Mouse (Mus musculus): Measurements from ENCODE around the gene Dip2b. TPM values are rescaled to one million over a fixed set of nuclear protein-coding genes. Genes with fewer than 3 reads are reported as not detected.

Dip2b gene
- total RNA-seq, 2 experiments from 2014 or later = 5.4 to 9.8 TPM

- no peak for ATAC-seq (replicated peaks; ENCODE audit: low FRiP score, poor library complexity, severe bottlenecking)
Measured at GRCm38 (mm10) chr15:100080833-100081477, 42.5 kb downstream of the Dip2b start.

DNA sequence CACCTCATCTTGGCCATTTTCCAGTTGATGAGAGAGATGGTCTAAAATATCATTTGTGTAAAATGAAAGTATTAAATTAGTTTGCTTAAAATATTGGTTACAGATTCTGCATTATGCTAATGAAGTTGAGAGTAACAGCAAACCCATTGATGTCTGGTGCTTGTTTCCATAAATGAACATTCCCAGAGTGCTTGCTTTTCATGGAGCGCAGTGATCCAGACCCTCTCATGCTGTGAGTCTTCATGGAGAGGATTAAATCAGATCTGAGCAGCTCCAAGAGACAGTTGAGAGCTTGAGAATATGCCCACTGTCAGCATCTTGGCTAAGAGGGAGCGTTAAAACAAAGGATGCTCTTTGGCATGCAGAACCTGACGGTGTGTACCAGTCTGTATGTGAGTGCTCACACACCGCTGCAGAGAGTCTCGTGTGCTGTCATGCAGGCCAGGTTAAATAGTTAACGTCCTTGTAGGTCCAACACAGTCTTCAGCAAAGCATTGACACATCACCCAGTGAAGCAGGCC is 43.1 kb downstream of the Dip2b start:
- no peak for ATAC-seq (replicated peaks; ENCODE audit: low FRiP score, poor library complexity, severe bottlenecking)

- ATAC-seq (replicated peaks; ENCODE audit: low FRiP score, poor library complexity, severe bottlenecking) = no peak
Measured at GRCm38 (mm10) chr15:100082052-100082451, 43.6 kb downstream of the Dip2b start.

GRCm38 (mm10) chr15:100082733-100083132 is 44.3 kb downstream of the Dip2b start:
- no peak for ATAC-seq (replicated peaks; ENCODE audit: low FRiP score, poor library complexity, severe bottlenecking)

- ATAC-seq (replicated peaks; ENCODE audit: low FRiP score, poor library complexity, severe bottlenecking) = no peak
Measured at GRCm38 (mm10) chr15:100083882-100084281, 45.4 kb downstream of the Dip2b start.

- ATAC-seq (replicated peaks; ENCODE audit: low FRiP score, poor library complexity, severe bottlenecking) = no peak
Measured at GRCm38 (mm10) chr15:100084882-100085281, 46.4 kb downstream of the Dip2b start.

DNA sequence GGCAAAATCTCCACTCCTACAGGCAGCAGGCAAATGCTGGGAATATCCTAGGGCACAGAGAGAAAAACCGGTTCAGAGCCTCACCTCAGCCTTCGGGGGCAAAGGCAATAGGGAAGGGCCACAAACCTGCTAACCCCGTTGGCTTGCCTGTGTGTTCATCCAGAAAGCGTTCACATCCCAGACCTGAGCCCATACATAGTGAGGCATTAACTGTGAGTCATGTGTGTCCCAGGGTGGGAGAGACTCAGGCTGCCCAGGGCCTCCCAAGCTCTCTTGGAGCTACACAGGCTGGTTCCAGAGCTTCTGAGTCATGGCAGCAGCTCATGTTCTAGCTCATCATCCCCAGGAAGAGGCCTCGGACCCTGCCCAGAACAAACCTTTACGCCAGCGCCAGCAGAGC is 49.6 kb downstream of the Dip2b start:
- ATAC-seq (replicated peaks; ENCODE audit: low FRiP score, poor library complexity, severe bottlenecking) = no peak

DNA sequence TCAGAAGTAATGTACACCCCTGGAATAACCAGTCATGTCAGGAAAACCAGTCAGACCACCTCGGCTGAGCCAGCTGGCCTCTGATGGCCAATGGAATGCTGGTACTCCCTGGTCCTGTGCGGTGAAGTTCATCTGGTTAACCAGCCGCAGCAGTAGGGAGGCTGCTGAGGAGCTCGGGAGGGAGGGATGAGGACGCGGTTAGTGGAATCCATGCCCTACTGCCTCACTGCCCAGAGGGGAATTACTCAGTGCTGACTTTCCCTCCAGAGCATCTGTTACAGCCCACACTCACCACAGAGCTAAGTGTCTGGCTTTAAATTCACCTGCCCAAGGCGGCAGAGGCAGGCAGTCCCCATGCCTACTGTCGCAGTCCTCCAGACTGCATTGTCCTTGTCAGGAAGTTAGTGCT is 51.2 kb downstream of the Dip2b start:
- ATAC-seq (replicated peaks; ENCODE audit: low FRiP score, poor library complexity, severe bottlenecking) = 0 out of 2 replicates have a peak, but pooled peaks have one; percentile 39

DNA sequence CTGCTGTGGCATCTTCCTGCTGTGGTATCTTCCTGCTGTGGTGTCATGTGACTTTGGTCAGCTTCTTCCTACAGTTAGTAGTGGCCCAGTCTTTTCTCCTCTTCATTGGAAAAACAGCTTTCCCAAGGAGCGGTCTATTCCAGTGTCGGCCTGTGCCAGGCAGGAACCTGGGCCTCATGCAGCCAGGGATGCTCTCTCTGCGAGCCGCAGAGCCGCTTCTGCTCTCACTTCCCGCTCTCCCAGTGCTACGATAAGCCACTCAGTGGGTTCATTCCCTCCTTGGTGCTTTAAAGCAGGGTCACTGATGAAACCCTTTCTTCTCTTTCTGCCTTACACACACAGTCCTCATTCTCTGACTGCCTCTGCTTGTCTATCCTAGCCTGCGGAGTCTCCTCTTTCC is 53.4 kb downstream of the Dip2b start:
- no peak for ATAC-seq (replicated peaks; ENCODE audit: low FRiP score, poor library complexity, severe bottlenecking)

DNA sequence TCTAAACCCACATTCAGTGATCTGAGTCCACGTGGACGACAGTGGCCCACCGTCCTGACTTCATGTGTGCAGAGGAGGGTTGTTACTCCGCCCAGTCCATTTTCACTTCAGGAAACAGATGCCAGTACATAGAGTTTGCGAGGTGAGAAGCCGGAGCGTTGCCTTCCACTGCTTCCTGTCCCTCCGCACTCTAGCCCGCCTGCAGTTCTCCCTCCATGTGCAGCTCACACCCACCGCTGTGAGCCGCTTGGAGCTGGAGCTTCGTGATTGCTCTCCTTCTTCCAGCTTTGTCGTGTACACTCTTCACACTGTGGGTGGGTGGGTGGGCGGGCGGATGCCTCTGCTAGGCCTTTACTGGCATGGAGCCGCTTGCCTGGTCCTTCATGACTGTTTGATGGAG is 53.8 kb downstream of the Dip2b start:
- no peak for ATAC-seq (replicated peaks; ENCODE audit: low FRiP score, poor library complexity, severe bottlenecking)

- no peak for ATAC-seq (replicated peaks; ENCODE audit: low FRiP score, poor library complexity, severe bottlenecking)
Measured at GRCm38 (mm10) chr15:100096587-100097428, 58.3 kb downstream of the Dip2b start.

DNA sequence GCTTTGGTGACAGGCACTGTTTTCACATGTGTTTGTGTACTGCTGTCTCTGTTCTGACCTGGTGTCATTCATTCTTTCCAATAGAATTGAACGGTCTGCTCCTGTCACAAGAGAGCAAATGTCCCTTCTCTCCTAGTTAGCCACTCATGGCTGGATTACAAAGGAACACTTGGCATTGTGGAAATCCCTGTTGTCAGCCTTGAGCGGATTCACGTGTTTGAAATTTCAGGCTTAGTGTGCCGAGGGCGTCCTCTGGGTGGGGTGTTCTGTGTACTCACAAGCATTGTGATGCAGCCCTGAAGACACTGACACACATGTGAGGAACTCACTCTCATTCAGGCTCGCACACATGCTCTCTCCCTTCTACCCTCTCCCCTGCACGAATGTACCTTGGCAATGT is 61.9 kb downstream of the Dip2b start:
- ATAC-seq (replicated peaks; ENCODE audit: low FRiP score, poor library complexity, severe bottlenecking) = no peak

DNA sequence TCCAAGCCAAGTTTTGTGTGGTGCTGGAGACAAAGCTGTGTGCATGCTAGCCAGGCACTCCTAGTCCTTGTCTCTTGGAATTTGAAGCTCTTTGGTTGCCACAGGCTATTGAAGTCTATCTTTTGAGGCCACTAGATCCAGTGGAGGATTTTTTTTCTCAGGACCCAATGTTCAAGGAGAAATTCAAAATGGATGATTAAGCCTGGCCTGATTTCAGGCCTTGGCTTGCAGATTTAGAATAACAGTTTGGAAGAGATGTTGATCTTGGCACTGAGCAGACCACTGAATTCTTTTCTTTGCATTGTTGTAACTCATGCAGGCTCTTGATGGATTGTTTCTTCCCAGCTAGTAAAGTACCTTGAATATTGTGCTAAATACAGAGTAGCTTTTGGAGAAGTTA is 62.7 kb downstream of the Dip2b start:
- no peak for ATAC-seq (replicated peaks; ENCODE audit: low FRiP score, poor library complexity, severe bottlenecking)

GRCm38 (mm10) chr15:100104126-100104525 is 65.7 kb downstream of the Dip2b start:
- no peak for ATAC-seq (replicated peaks; ENCODE audit: low FRiP score, poor library complexity, severe bottlenecking)

DNA sequence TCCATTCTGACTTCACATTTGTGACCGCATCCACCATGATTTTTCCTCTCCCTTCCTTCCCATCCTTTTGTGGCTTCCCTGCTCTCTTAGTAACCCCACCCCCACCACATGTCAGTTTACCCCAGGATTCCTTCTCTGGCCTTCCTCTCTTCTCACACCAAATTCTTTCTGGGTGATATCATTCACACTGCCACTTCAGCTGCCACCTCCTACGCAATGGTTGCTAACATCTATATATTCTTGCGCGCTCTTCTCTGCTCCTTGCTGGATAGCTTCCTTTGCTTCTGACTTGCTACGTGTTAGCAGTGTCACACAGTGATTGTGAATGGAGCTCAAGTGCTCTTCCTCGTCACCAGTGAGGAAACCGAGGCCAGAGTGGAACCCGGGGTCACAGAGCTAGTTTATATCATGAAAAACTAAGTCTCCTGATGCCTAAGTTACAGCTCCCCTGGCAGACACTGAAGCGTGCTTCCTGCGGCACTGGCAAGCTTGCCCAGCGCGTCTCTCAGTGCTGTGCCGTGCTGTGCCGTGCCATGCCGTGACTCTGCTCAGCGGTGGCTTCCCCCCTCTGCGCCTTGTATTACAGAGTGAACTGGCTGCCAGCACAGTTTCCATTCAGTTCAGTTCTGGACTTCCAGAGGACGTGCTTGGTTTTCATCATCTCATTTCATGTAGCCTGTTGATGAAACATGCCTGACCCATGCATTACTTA is 69.8 kb downstream of the Dip2b start:
- no peak for ATAC-seq (replicated peaks; ENCODE audit: low FRiP score, poor library complexity, severe bottlenecking)

DNA sequence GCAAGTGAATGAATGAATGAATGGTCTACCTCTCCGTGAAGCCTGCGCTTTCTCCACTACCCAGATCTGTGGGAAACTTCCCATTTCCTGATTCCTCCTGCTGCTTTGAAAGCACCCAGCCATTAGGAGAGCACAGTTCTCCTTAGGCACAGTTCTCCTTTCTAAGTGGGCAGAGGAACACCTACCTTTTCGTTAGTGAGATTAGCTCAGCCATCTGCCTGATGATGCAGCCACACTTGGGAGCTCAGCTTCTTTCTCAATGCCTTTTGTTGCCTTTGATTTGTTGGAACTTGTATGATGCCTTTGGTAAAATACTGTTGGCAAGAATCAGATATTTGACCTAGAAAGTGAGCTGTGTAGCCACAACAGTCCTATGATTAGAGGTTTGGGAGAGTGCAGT is 71.5 kb downstream of the Dip2b start:
- ATAC-seq (replicated peaks; ENCODE audit: low FRiP score, poor library complexity, severe bottlenecking) = no peak

GRCm38 (mm10) chr15:100111891-100112290 is 73.4 kb downstream of the Dip2b start:
- no peak for ATAC-seq (replicated peaks; ENCODE audit: low FRiP score, poor library complexity, severe bottlenecking)

GRCm38 (mm10) chr15:100112309-100112966 is 74.0 kb downstream of the Dip2b start:
- no peak for ATAC-seq (replicated peaks; ENCODE audit: low FRiP score, poor library complexity, severe bottlenecking)

DNA sequence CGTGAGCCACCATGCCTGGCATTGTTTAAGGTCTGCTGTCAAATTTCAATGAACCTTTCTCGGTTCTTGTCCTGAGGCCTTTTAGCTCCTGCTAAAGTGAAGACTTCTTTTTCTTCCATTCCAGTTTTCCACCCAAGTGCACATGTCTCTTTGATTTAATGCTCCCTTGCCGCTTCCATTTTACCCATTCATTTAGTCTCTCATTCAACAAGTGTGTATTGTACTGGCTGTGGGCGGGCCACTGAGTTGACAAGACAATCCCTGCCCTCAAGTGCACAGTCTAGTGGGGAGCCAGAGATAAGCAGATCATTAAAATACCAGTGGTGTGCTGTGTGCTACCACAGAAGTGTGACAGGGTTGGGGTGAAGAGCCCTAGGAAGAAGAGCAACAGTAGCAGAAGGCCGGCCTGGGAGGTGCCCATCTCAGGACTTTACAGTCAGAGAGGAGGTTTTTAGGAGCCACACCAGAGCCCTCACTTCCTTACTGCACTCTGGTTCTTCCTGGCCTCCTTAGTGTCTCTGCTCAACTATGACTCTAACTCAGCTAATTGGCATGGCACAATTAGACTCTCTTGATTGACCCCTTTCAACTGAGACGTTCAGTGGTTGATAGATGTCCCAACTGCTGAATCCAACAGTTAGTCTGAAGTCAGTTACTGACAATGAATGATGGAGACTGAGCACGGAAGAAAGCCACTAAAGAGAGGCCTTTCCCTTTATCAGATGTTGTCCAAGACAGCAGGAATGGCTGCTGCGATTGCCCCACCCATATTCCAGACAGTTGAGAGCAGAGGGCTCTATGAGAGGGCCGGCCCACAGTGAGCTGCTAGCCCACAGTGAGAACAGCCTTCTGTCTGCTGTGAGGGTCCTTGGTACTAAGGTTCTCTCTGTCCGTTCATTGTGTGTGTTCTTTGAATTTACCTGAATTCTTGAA is 75.1 kb downstream of the Dip2b start:
- ATAC-seq (replicated peaks; ENCODE audit: low FRiP score, poor library complexity, severe bottlenecking) = no peak

Measured in erythroid progenitor cell, adult 5-6 weeks (primary cell).